Mouse (Mus musculus) T-helper 2 cell (primary cell): ENCODE results near the gene Mybpc2.

Experiments
- in situ Hi-C: fragments of 300-600 bp; cut with MboI, MseI; formaldehyde crosslinking; loops from one replicate; pipeline ENCODE4 v1.15.1; 2025; ENCODE audit warnings: high pct_unique_total_duplicates

The Mybpc2 gene

GRCm38 (mm10) chr7:44526414-44527154 is 2.1 kb upstream of the Mybpc2 start:
- in situ Hi-C loops: no loop called here

- in situ Hi-C loops: no loop called here
These were observed 823 bp upstream of the Mybpc2 start for GRCm38 (mm10) chr7:44525126-44525832.

- in situ Hi-C loops: no loop called here
These were observed 1.4 kb downstream of the Mybpc2 start for GRCm38 (mm10) chr7:44523056-44523455.

- in situ Hi-C loops: no loop called here
These were observed 2.7 kb downstream of the Mybpc2 start for GRCm38 (mm10) chr7:44521710-44522109.

GRCm38 (mm10) chr7:44520990-44521389 is 3.5 kb downstream of the Mybpc2 start:
- in situ Hi-C loops: no loop called here

- in situ Hi-C loops: no loop called here
These were observed 5.1 kb downstream of the Mybpc2 start for GRCm38 (mm10) chr7:44519240-44519913.

- in situ Hi-C loops: no loop called here
These were observed 17.0 kb downstream of the Mybpc2 start for GRCm38 (mm10) chr7:44507491-44507890.

GRCm38 (mm10) chr7:44501563-44502115 is 22.8 kb downstream of the Mybpc2 start:
- in situ Hi-C loops: loop anchor here (5.0 kb wide), 1 partner anchor 34 kb away; the partner anchor contains the start of genes Aspdh and Josd2

GRCm38 (mm10) chr7:44500046-44500445 is 24.4 kb downstream of the Mybpc2 start:
- in situ Hi-C loops: loop anchor here (5.0 kb wide), 1 partner anchor 33 kb away; the partner anchor contains the start of genes Aspdh and Josd2

- in situ Hi-C loops: loop anchor here (5.0 to 10.0 kb wide), 2 partner anchors 53 to 824 kb away; partner anchors contain the start of genes Ctu1 and Nr1h2
These were observed 25.5 kb downstream of the Mybpc2 start for GRCm38 (mm10) chr7:44498922-44499321.

- in situ Hi-C loops: loop anchor here (5.0 to 10.0 kb wide), 2 partner anchors 55 to 823 kb away; partner anchors contain the start of genes Ctu1 and Nr1h2
These were observed 26.9 kb downstream of the Mybpc2 start for GRCm38 (mm10) chr7:44497361-44498055.

GRCm38 (mm10) chr7:44496771-44497109 is 27.7 kb downstream of the Mybpc2 start:
- in situ Hi-C loops: loop anchor here (5.0 to 10.0 kb wide), 2 partner anchors 56 to 822 kb away; partner anchors contain the start of genes Ctu1 and Nr1h2

GRCm38 (mm10) chr7:44495992-44496770 is 28.3 kb downstream of the Mybpc2 start, which contains the start of the genes Emc10 and Fam71e1:
Emc10 (minus strand) TSS chr7:44496529.
Fam71e1 (plus strand) TSS chr7:44496581.
- in situ Hi-C loops: loop anchor here (5.0 to 10.0 kb wide), 2 partner anchors 56 to 821 kb away; partner anchors contain the start of genes Ctu1 and Nr1h2

GRCm38 (mm10) chr7:44495086-44495485 is 29.4 kb downstream of the Mybpc2 start:
- in situ Hi-C loops: loop anchor here (5.0 to 10.0 kb wide), 2 partner anchors 57 to 820 kb away; partner anchors contain the start of genes Ctu1 and Nr1h2

- in situ Hi-C loops: loop anchor here (5.0 to 10.0 kb wide), 2 partner anchors 58 to 820 kb away; partner anchors contain the start of genes Ctu1 and Nr1h2
These were observed 29.8 kb downstream of the Mybpc2 start for GRCm38 (mm10) chr7:44494681-44495080.

- in situ Hi-C loops: loop anchor here (10.0 kb wide), 1 partner anchor 817 kb away; the partner anchor contains the start of gene Ctu1
These were observed 32.2 kb downstream of the Mybpc2 start for GRCm38 (mm10) chr7:44492166-44492826.

GRCm38 (mm10) chr7:44491391-44491790 is 33.1 kb downstream of the Mybpc2 start:
- in situ Hi-C loops: loop anchor here (10.0 kb wide), 1 partner anchor 817 kb away; the partner anchor contains the start of gene Ctu1

GRCm38 (mm10) chr7:44490281-44490680 is 34.2 kb downstream of the Mybpc2 start:
- in situ Hi-C loops: loop anchor here (10.0 kb wide), 1 partner anchor 815 kb away; the partner anchor contains the start of gene Ctu1

- in situ Hi-C loops: no loop called here
These were observed 35.9 kb downstream of the Mybpc2 start for GRCm38 (mm10) chr7:44488545-44488944.
